ENCODE assay signal across 9 mouse cellular contexts in genomic region chr4:148662168-148662965, GRCm38 (mm10). TPM values are rescaled to one million over a fixed set of nuclear protein-coding genes. Genes with fewer than 3 reads are reported as not detected.
DNase-seq lines count a peak whose midpoint lies in the region; ATAC-seq and TF ChIP-seq lines count a peak whose summit lies in the region.
"Had no signal": no experiment of that assay in that cellular context is flagged by ENCODE, and none has a peak within 500 bp of the region (broad histone marks: within the 10 kb centered on the region; RNA-seq: fewer than 3 reads in every experiment).

No protein-coding gene starts in this region.

- H3K4me3 ChIP-seq in MEL (ENCODE audit: control insufficient read depth in 1 of 2, insufficient read depth in 1 of 2, low read depth in 2 of 2, low read length in 2 of 2) = no peak overlapping the region
- H3K4me3 ChIP-seq in forebrain, embryonic 11.5 days (ENCODE audit: low read depth, low read length) = no peak overlapping the region
- no peak overlapping the region for H3K4me3 ChIP-seq in lung, embryonic 15.5 days

- TF ChIP-seq CTCF in MEL (IDR thresholded peaks at IDR 0.05 in 2 of 3, conservative IDR thresholded peaks at IDR 0.05 in 1 of 3; ENCODE audit: control insufficient read depth in 1 of 3, insufficient read depth in 1 of 3, low read depth in 2 of 3, low read length in 3 of 3, poor library complexity in 1 of 3, severe bottlenecking in 1 of 3) = peak; percentile 57 to 91 (median 58)

- no peak overlapping the region for H3K27ac ChIP-seq in MEL (ENCODE audit: control insufficient read depth, low read depth, low read length)
- H3K27ac ChIP-seq in forebrain, embryonic 11.5 days (ENCODE audit: low read depth, low read length) = no peak overlapping the region
- no peak overlapping the region for H3K27ac ChIP-seq in lung, embryonic 15.5 days

- no peak for TF ChIP-seq EP300 in MEL (IDR thresholded peaks at IDR 0.05; ENCODE audit: low read depth in 1 of 2, low read length in 2 of 2)

- ATAC-seq in forebrain, embryonic 11.5 days (replicated peaks; ENCODE audit: low FRiP score) = 0 out of 2 replicates have a peak, but pooled peaks have one; percentile 46
- peak; percentile 33; the same call in 1 of the 2 replicates for ATAC-seq in lung, embryonic 15.5 days (ENCODE audit: borderline replicate concordance, extremely low read depth, low FRiP score, low TSS enrichment)

- H3K9ac ChIP-seq in MEL (ENCODE audit: control insufficient read depth, low read depth, low read length, poor library complexity, severe bottlenecking) = no peak overlapping the region
- no peak overlapping the region for H3K9ac ChIP-seq in forebrain, embryonic 11.5 days (ENCODE audit: low read length)
- no peak overlapping the region for H3K9ac ChIP-seq in lung, embryonic 15.5 days

- H3K27me3 ChIP-seq in MEL (ENCODE audit: control insufficient read depth in 1 of 2, insufficient read depth in 2 of 2, low read length in 2 of 2) = no peaks in the 10 kb centered on the region
- no peaks in the 10 kb centered on the region; the same call in 1 of the 2 replicates for H3K27me3 ChIP-seq in forebrain, embryonic 11.5 days (ENCODE audit: control insufficient read depth, insufficient read depth, low read length)
- H3K27me3 ChIP-seq in lung, embryonic 15.5 days = peaks cover 8% of the 10 kb centered on the region; the same call in 1 of the 2 replicates

- H3K79me2 ChIP-seq in MEL (ENCODE audit: control insufficient read depth, insufficient read depth, low read length, poor library complexity) = no peaks in the 10 kb centered on the region

- no peak overlapping the region for H3K4me2 ChIP-seq in forebrain, embryonic 11.5 days (ENCODE audit: low read depth, low read length, severe bottlenecking)
- peak overlapping the region; percentile 27; the same call in 1 of the 2 replicates for H3K4me2 ChIP-seq in lung, embryonic 15.5 days

- no peaks in the 10 kb centered on the region for H3K4me1 ChIP-seq in MEL (ENCODE audit: control insufficient read depth in 1 of 2, insufficient read depth in 2 of 2, low read length in 2 of 2)
- no peaks in the 10 kb centered on the region for H3K4me1 ChIP-seq in forebrain, embryonic 11.5 days (replicated peaks; ENCODE audit: control insufficient read depth, insufficient read depth, low read length)
- H3K4me1 ChIP-seq in lung, embryonic 15.5 days = peaks cover 11% of the 10 kb centered on the region

- DNase-seq in MEL (ENCODE audit: low read depth, low spot score) = peak; percentile 67
- DNase-seq in c-Kit-positive CD71-positive TER-119-negative erythroid progenitor cells, embryonic 14.5 days (ENCODE audit: low read depth) = peak; percentile 50
- peak; percentile 88 for DNase-seq in forebrain, embryonic 11.5 days (ENCODE audit: low spot score)
- peak; percentile 71 to 81 for DNase-seq in heart, postnatal 36 days
- DNase-seq in layer of hippocampus, adult 11-12 months (ENCODE audit: low spot score) = peak; percentile 71
- DNase-seq in ovary, postnatal 14 days (ENCODE audit: low spot score) = peak; percentile 67
- peak; percentile 58 for DNase-seq in yolk sac, embryonic 10.5 days (ENCODE audit: low spot score)

- no peaks in the 10 kb centered on the region for H3K9me3 ChIP-seq in MEL (replicated peaks; ENCODE audit: insufficient read depth, low read length)
- no peaks in the 10 kb centered on the region for H3K9me3 ChIP-seq in forebrain, embryonic 11.5 days (ENCODE audit: control insufficient read depth, low read length)
- H3K9me3 ChIP-seq in lung, embryonic 15.5 days = no peaks in the 10 kb centered on the region

- WGBS in forebrain, embryonic 11.5 days = 37% methylated on average over 21 of the region's 21 CpGs
- WGBS in lung, embryonic 15.5 days = 32% methylated on average over 21 of the region's 21 CpGs

- intact Hi-C loops in heart, postnatal 36 days (cut with DNase I) = no loop called here

- no peak for TF ChIP-seq POLR2A in MEL (IDR thresholded peaks at IDR 0.05; ENCODE audit: control insufficient read depth in 1 of 2, insufficient read depth in 1 of 2, low read depth in 1 of 2, low read length in 2 of 2, poor library complexity in 1 of 2)

- TF ChIP-seq RAD21 in MEL (IDR thresholded peaks at IDR 0.05; ENCODE audit: low read depth, low read length) = peak; percentile 40

- H3K36me3 ChIP-seq in MEL (ENCODE audit: control insufficient read depth in 1 of 2, insufficient read depth in 2 of 2, low read length in 2 of 2) = no peaks in the 10 kb centered on the region
- no peaks in the 10 kb centered on the region for H3K36me3 ChIP-seq in forebrain, embryonic 11.5 days (ENCODE audit: control insufficient read depth, insufficient read depth, low read length)
- no peaks in the 10 kb centered on the region for H3K36me3 ChIP-seq in lung, embryonic 15.5 days

TF ChIP-seq in MEL, 35 proteins besides CTCF, POLR2A, EP300 and RAD21:
- TF ChIP-seq SMC3 (IDR thresholded peaks at IDR 0.05; ENCODE audit: low read depth, low read length) = peak; percentile 39
- no peak for TF ChIP-seq MYB (IDR thresholded peaks at IDR 0.05; ENCODE audit: low read depth, low read length)
TF ChIP-seq in MEL: peak in this region for 1.

RNA-seq across cellular contexts. Expression of gene Gm572, which starts 19.2 kb away (rescaled TPM):
- total RNA-seq in MEL (2012; rRNA removed) = not detected in 2 replicates
- polyA plus RNA-seq in MEL (2012; ENCODE audit: insufficient read depth in 1 of 2, insufficient read length in 2 of 2, low read depth in 1 of 2, low replicate concordance in 2 of 2, missing spikeins in 1 of 2) = not detected
- not detected in 2 replicates for polyA plus RNA-seq in forebrain, embryonic 11.5 days (2014; fragmentation: Nextera tagmentation; extraction: Ambion mirVana)
- 1 to 10 TPM; 3.7 to 5.5 TPM for total RNA-seq in heart, postnatal 36 days (2021)
- polyA plus RNA-seq in lung, embryonic 15.5 days (2015; fragmentation: Nextera tagmentation; extraction: Ambion mirVana) = not detected in 2 replicates
- total RNA-seq: left cerebral cortex, postnatal 36 days had no signal

RNA-seq across cellular contexts. Expression of gene Tardbp, which starts 35.5 kb away (rescaled TPM):
- total RNA-seq in MEL (2012; rRNA removed) = 209 and 211 TPM in 2 replicates
- polyA plus RNA-seq in MEL (2012; ENCODE audit: insufficient read depth in 1 of 2, insufficient read length in 2 of 2, low read depth in 1 of 2, low replicate concordance in 2 of 2, missing spikeins in 1 of 2) = 100 to 1,000 TPM in 1 of 2 experiments, not detected in 1; 455 TPM
- polyA plus RNA-seq in forebrain, embryonic 11.5 days (2014; fragmentation: Nextera tagmentation; extraction: Ambion mirVana) = 225 and 238 TPM in 2 replicates
- total RNA-seq in heart, postnatal 36 days (2021) = 100 to 1,000 TPM; 123 to 130 TPM
- polyA plus RNA-seq in lung, embryonic 15.5 days (2015; fragmentation: Nextera tagmentation; extraction: Ambion mirVana) = 386 and 392 TPM in 2 replicates
